Mouse (Mus musculus) limb, embryonic 14.5 days (tissue): ENCODE measurements at regions not wholly inside any gene's neighbourhood (a gene's known extent, or its start where the extent isn't known, plus 50 kb on each side); places are given as distances from the start of the nearest gene placed in this dataset.

Source experiments
- ATAC-seq: fragments of 200-750 bp; cut with Nextera tagmentation; 2 replicates; pipeline ENCODE4 v1.8.0; 2017; ENCODE audit warnings: low read depth, moderate number of reproducible peaks, moderate TSS enrichment; ENCODE audit not compliant: low FRiP score
- DNase-seq: peaks from one replicate; pipeline ENCODE4 v3.0.0-alpha.2; 2015; ENCODE audit warnings: low spot score
- H3K27ac ChIP-seq: fragments of 300-500 bp; sonication (generic); replicated peaks from 2 replicates; pipeline ENCODE4 v1.5.1; 2014; ENCODE audit warnings: low read depth, mild to moderate bottlenecking, low read length, moderate library complexity, mixed read lengths
- H3K27me3 ChIP-seq: fragments of 300-500 bp; sonication (generic); 2 replicates; pipeline ENCODE4 v1.6.1; 2014; ENCODE audit warnings: low read length, mixed read lengths; ENCODE audit not compliant: control insufficient read depth, insufficient read depth
- H3K36me3 ChIP-seq: fragments of 300-500 bp; sonication (generic); 2 replicates; pipeline ENCODE4 v1.6.1; 2014; ENCODE audit warnings: mild to moderate bottlenecking, low read length, moderate library complexity, mixed read lengths; ENCODE audit not compliant: control insufficient read depth, insufficient read depth
- H3K4me1 ChIP-seq: fragments of 300-500 bp; sonication (generic); 2 replicates; pipeline ENCODE4 v1.6.1; 2014; ENCODE audit warnings: antibody characterized with exemption, low read length, mixed read lengths; ENCODE audit not compliant: control insufficient read depth, insufficient read depth
- H3K4me2 ChIP-seq: fragments of 300-500 bp; sonication (generic); replicated peaks from 2 replicates; pipeline ENCODE4 v1.6.1; 2014; ENCODE audit warnings: low read depth, mild to moderate bottlenecking, low read length, moderate library complexity; ENCODE audit not compliant: severe bottlenecking
- H3K4me3 ChIP-seq: fragments of 300-500 bp; sonication (generic); replicated peaks from 2 replicates; pipeline ENCODE4 v1.5.1; 2014; ENCODE audit warnings: low read length
- H3K9ac ChIP-seq: fragments of 300-500 bp; sonication (generic); 2 replicates; pipeline ENCODE4 v1.6.1; 2014; ENCODE audit warnings: mild to moderate bottlenecking, low read depth, low read length, moderate library complexity; ENCODE audit not compliant: severe bottlenecking
- H3K9me3 ChIP-seq: fragments of 300-500 bp; sonication (generic); 2 replicates; pipeline ENCODE4 v1.6.1; 2016; ENCODE audit warnings: low read length; ENCODE audit not compliant: control insufficient read depth
- POLR2A ChIP-seq: fragments of 200-500 bp; IDR thresholded peaks from 2 replicates; pipeline ENCODE4 v1.8.0; 2012; ENCODE audit warnings: inconsistent platforms, mild to moderate bottlenecking, moderate library complexity, borderline replicate concordance; ENCODE audit not compliant: insufficient read depth, insufficient read length; ENCODE audit errors: extremely low read depth
- WGBS: fragments of 180-500 bp; shearing (Covaris S2); extraction: QIAGEN DNeasy Blood & Tissue Kit; methylation state at CpG from one replicate; pipeline ENCODE4 v1.1.7; 2014; 5-methylcytosine and 5-hydroxymethylcytosine counted together

DNA sequence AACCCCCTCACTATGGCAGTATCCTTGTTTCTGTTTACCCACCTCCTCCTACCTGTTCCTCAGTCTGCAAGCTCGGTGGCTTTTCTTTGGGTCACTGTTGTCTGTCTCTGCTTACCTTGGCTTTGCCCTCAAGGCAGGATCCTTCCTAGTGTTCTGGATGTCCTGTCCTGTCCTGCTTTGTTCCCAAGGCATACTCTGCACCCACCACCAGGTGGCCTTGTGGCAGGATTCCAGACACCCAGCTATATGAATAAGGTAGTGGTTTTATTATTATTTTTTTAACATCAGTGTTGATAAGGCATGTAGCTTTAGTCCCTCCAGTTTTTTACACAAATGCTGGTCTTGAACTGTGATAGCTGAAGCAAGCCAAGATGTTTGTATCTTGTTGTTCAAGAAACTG is 478.7 kb downstream of the 1700129C05Rik start:
- Histone ChIP-seq H3K9me3 (no peaks in the 10 kb centered on the region), H3K4me2 (no peak overlapping the region), H3K4me3 (no peak overlapping the region), H3K9ac (no peak overlapping the region), H3K4me1 (0 out of 2 replicates have a peak, but pooled peaks cover 7% of the 10 kb centered on the region), H3K27ac (no peak overlapping the region), H3K27me3 (no peaks in the 10 kb centered on the region), H3K36me3 (no peaks in the 10 kb centered on the region)
- no peak for TF ChIP-seq POLR2A
- ATAC-seq (no peak), DNase-seq (no peak)
- 13% methylated on average over 1 of the region's 1 CpGs for WGBS

DNA sequence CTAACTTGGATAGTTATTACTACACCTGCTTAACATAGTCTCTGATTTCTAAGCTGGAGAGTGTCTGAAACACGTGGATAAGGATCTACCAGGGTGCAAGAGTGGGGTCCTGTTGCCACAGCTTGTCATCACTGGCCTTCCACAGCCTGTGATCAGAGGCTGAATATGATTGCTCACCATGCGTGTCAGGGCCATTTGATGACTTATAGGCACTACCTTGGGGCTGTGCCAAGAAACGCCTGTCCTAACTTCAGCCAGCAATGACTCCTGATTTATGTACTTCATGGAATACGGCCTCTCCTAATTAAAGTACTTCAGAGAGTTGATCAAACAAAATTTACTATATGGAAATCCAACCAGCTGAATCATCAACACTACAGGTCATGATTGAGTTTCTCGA is 480.1 kb downstream of the 1700129C05Rik start:
- 49% methylated on average over 5 of the region's 5 CpGs for WGBS

GRCm38 (mm10) chr14:58661416-58661815 is 481.3 kb downstream of the 1700129C05Rik start:
- Histone ChIP-seq H3K4me2 (no peak overlapping the region), H3K9ac (no peak overlapping the region), H3K4me3 (no peak overlapping the region), H3K27me3 (no peaks in the 10 kb centered on the region), H3K4me1 (peaks cover 17% of the 10 kb centered on the region; the same call in 1 of the 2 replicates), H3K9me3 (no peaks in the 10 kb centered on the region), H3K36me3 (no peaks in the 10 kb centered on the region), H3K27ac (no peak overlapping the region)
- no peak for TF ChIP-seq POLR2A
- no peak for DNase-seq
- ATAC-seq: no peak
- WGBS: 80% methylated on average over 3 of the region's 3 CpGs

More for the DNA sequence above, 480.1 kb downstream of the 1700129C05Rik start:
- H3K4me2 ChIP-seq: no peak overlapping the region
- H3K4me3 ChIP-seq: no peak overlapping the region
- no peaks in the 10 kb centered on the region for H3K36me3 ChIP-seq
- no peaks in the 10 kb centered on the region for H3K27me3 ChIP-seq
- H3K9ac ChIP-seq: no peak overlapping the region
- no peak for TF ChIP-seq POLR2A
- 0 out of 2 replicates have a peak, but pooled peaks cover 7% of the 10 kb centered on the region for H3K4me1 ChIP-seq
- DNase-seq: no peak
- no peak for ATAC-seq
- no peak overlapping the region for H3K27ac ChIP-seq
- H3K9me3 ChIP-seq: no peaks in the 10 kb centered on the region

DNA sequence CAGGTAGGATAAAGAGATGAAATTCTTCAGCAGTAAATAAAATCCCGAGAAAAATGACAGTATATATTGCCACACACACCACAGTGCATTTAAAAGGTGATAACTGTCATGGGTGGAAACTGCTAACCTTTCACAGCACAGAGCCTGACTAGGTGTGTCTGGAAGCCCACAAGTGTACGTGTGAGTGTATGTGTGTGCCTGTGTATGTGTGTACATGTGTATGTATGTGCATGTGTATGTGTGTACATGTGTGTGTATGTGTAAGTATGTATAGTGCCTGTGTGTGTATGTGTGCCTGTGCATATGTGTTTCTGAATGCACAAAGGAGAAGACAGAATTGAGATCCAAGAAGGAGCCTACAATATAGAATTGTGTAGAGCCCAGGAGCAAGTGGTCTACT is 485.4 kb downstream of the 1700129C05Rik start:
- peaks cover 11% of the 10 kb centered on the region; the same call in 1 of the 2 replicates for H3K4me1 ChIP-seq
- no peaks in the 10 kb centered on the region for H3K36me3 ChIP-seq
- 26% methylated on average over 2 of the region's 2 CpGs for WGBS
- H3K27ac ChIP-seq: no peak overlapping the region
- no peak overlapping the region for H3K4me3 ChIP-seq
- no peak overlapping the region for H3K4me2 ChIP-seq
- DNase-seq (no peak), ATAC-seq (no peak)
- TF ChIP-seq POLR2A: no peak
- no peaks in the 10 kb centered on the region for H3K9me3 ChIP-seq
- H3K27me3 ChIP-seq: no peaks in the 10 kb centered on the region
- H3K9ac ChIP-seq: no peak overlapping the region

GRCm38 (mm10) chr14:58656935-58657238 is 485.8 kb downstream of the 1700129C05Rik start:
- Histone ChIP-seq H3K4me1 (peaks cover 11% of the 10 kb centered on the region; the same call in 1 of the 2 replicates), H3K27ac (no peak overlapping the region), H3K9me3 (no peaks in the 10 kb centered on the region), H3K4me3 (no peak overlapping the region), H3K4me2 (no peak overlapping the region), H3K27me3 (no peaks in the 10 kb centered on the region), H3K9ac (no peak overlapping the region), H3K36me3 (no peaks in the 10 kb centered on the region)
- WGBS: 4% methylated on average over 1 of the region's 1 CpGs
- no peak for DNase-seq
- no peak for ATAC-seq
- no peak for TF ChIP-seq POLR2A
